Mouse (Mus musculus): ENCODE measurements at regions not wholly inside any gene's neighbourhood (a gene's known extent, or its start where the extent isn't known, plus 50 kb on each side); places are given as distances from the start of the nearest gene placed in this dataset.

GRCm38 (mm10) chr12:98108039-98108438 is 151.2 kb downstream of the Galc start:
- TF ChIP-seq POLR2A (IDR thresholded peaks at IDR 0.05; ENCODE audit: borderline replicate concordance, low read depth, low read length) (no peak), CTCF (IDR thresholded peaks at IDR 0.05; ENCODE audit: low read depth, low read length) (no peak)
